Comparison of ENCODE assay signal across 16 mouse cellular contexts in genomic region chr12:85979996-85980395, GRCm38 (mm10).
DNase-seq lines count a peak whose midpoint lies in the region; ATAC-seq and TF ChIP-seq lines count a peak whose summit lies in the region.
"Had no signal": no experiment of that assay in that cellular context is flagged by ENCODE, and none has a peak within 500 bp of the region (broad histone marks: within the 10 kb centered on the region; RNA-seq: fewer than 3 reads in every experiment).

No protein-coding gene starts in this region.

- dilution Hi-C loops in CH12.LX (cut with MboI; ENCODE audit: extremely low pct_ligation_motif_present, extremely low pct_unique_long_range_greater_than_20kb, low sequenced_read_pairs): no loop called here

- TF ChIP-seq CTCF in CH12.LX (conservative IDR thresholded peaks at IDR 0.05 in 1 of 2, IDR thresholded peaks at IDR 0.05 in 1 of 2; ENCODE audit: low read depth in 2 of 2, low read length in 2 of 2): no peak

- peak overlapping the region; percentile 35; the same call in 1 of the 2 replicates for H3K27ac ChIP-seq in heart, embryonic 16.5 days (ENCODE audit: low read length)
- H3K27ac ChIP-seq in CH12.LX (ENCODE audit: insufficient read depth, low read depth): no peak overlapping the region
- H3K27ac ChIP-seq: liver, embryonic 13.5 days had no signal

- no peaks in the 10 kb centered on the region for H3K27me3 ChIP-seq in heart, embryonic 16.5 days (ENCODE audit: control insufficient read depth, insufficient read depth, low read length)
- no peaks in the 10 kb centered on the region for H3K27me3 ChIP-seq in CH12.LX (replicated peaks)
- H3K27me3 ChIP-seq: heart, embryonic 12.5 days; liver, embryonic 13.5 days had no signal

- H3K4me1 ChIP-seq in heart, embryonic 16.5 days (ENCODE audit: control insufficient read depth, insufficient read depth, low read length): no peaks in the 10 kb centered on the region
- H3K4me1 ChIP-seq in CH12.LX (ENCODE audit: control insufficient read depth in 1 of 2, insufficient read depth in 2 of 2): peaks cover 7 to 20% of the 10 kb centered on the region in 2 experiments
- H3K4me1 ChIP-seq: liver, embryonic 13.5 days had no signal

- no peak overlapping the region for H3K4me3 ChIP-seq in heart, embryonic 16.5 days (ENCODE audit: low read length)
- no peak overlapping the region for H3K4me3 ChIP-seq in CH12.LX (replicated peaks in 1 of 3; ENCODE audit: low read depth in 2 of 3, low read length in 2 of 3, poor library complexity in 1 of 3)
- H3K4me3 ChIP-seq: heart, embryonic 12.5 days; liver, embryonic 13.5 days had no signal

- TF ChIP-seq EP300 in CH12.LX (IDR thresholded peaks at IDR 0.05; ENCODE audit: low read length): peak; percentile 97

- no peak for ATAC-seq in heart, embryonic 16.5 days (replicated peaks; ENCODE audit: extremely low read depth, insufficient read depth, low FRiP score)
- peak; percentile 76 for ATAC-seq in megakaryocyte progenitor cell, adult 5-6 weeks (replicated peaks; ENCODE audit: poor library complexity)
- ATAC-seq: CD4-positive, CD25-positive, alpha-beta regulatory T cell, adult 4 months; midbrain, embryonic 16.5 days had no signal

- no peak for TF ChIP-seq POLR2A in CH12.LX (IDR thresholded peaks at IDR 0.05; ENCODE audit: low read depth, low read length)

- H3K9ac ChIP-seq in heart, embryonic 16.5 days (ENCODE audit: low read length): no peak overlapping the region
- no peak overlapping the region for H3K9ac ChIP-seq in CH12.LX (ENCODE audit: insufficient read depth, low read depth)
- H3K9ac ChIP-seq: heart, embryonic 12.5 days; liver, embryonic 13.5 days had no signal

- in situ Hi-C loops in CH12.LX (cut with MboI; ENCODE audit: low pct_ligation_motif_present, low pct_unique_long_range_greater_than_20kb, low sequenced_read_pairs): no loop called here

- H3K79me2 ChIP-seq in CH12.LX (replicated peaks; ENCODE audit: control insufficient read depth, extremely low read depth, insufficient read depth, poor library complexity, severe bottlenecking): no peaks in the 10 kb centered on the region

- no peak overlapping the region for H3K4me2 ChIP-seq in heart, embryonic 16.5 days (ENCODE audit: low read depth, low read length)
- H3K4me2 ChIP-seq in CH12.LX (ENCODE audit: insufficient read depth, low read depth, poor library complexity, severe bottlenecking): peak overlapping the region; percentile 16; the same call in 1 of the 2 replicates
- H3K4me2 ChIP-seq: heart, embryonic 12.5 days; liver, embryonic 13.5 days had no signal

- H3K9me3 ChIP-seq in heart, embryonic 16.5 days (replicated peaks; ENCODE audit: control insufficient read depth, low read length): no peaks in the 10 kb centered on the region
- H3K9me3 ChIP-seq in CH12.LX (replicated peaks; ENCODE audit: low read length): no peaks in the 10 kb centered on the region
- H3K9me3 ChIP-seq: heart, embryonic 12.5 days; liver, embryonic 13.5 days had no signal

- no peak for DNase-seq in heart, postnatal 4 days
- DNase-seq in CH12.LX (ENCODE audit: extremely low read depth): peak; percentile 81
- DNase-seq in brain, adult 2 months (ENCODE audit: low read depth, low spot score): peak; percentile 57
- no peak for DNase-seq in adrenal gland, postnatal 25 days
- no peak for DNase-seq in kidney, postnatal 4 days
- DNase-seq: adrenal gland, adult 2 months; cerebellum, adult 18-20 months; gastrocnemius, postnatal 36 days; left cerebral cortex, postnatal 4 days; liver, embryonic 13.5 days; thymus, postnatal 25 days had no signal

- TF ChIP-seq RAD21 in CH12.LX (IDR thresholded peaks at IDR 0.05; ENCODE audit: low read depth, low read length): no peak

- 73% methylated on average over 5 of the region's 5 CpGs for WGBS in heart, embryonic 16.5 days

- H3K36me3 ChIP-seq in heart, embryonic 16.5 days (ENCODE audit: control insufficient read depth, insufficient read depth): no peaks in the 10 kb centered on the region
- H3K36me3 ChIP-seq in CH12.LX (replicated peaks in 1 of 2; ENCODE audit: control insufficient read depth in 1 of 2, insufficient read depth in 1 of 2, low read length in 1 of 2): peaks cover 0 to 8% of the 10 kb centered on the region in 2 experiments
- H3K36me3 ChIP-seq: heart, embryonic 12.5 days; liver, embryonic 13.5 days had no signal

TF ChIP-seq in CH12.LX, 34 proteins besides CTCF, POLR2A, EP300 and RAD21:
- TF ChIP-seq HCFC1 (IDR thresholded peaks at IDR 0.05; ENCODE audit: low read depth, low read length) (peak; percentile 25; the same call in 1 of the 2 replicates), MAFK (IDR thresholded peaks at IDR 0.05; ENCODE audit: insufficient replicate concordance, low read length) (peak; percentile 79), GABPA (IDR thresholded peaks at IDR 0.05; ENCODE audit: insufficient replicate concordance, low read depth, low read length) (no peak), BHLHE40 (IDR thresholded peaks at IDR 0.05; ENCODE audit: low read depth, low read length) (peak; percentile 86), JUN (IDR thresholded peaks at IDR 0.05; ENCODE audit: insufficient read depth, low read depth, low read length) (peak; percentile 84), ZMIZ1 (IDR thresholded peaks at IDR 0.05; ENCODE audit: low read depth, low read length) (no peak), USF1 (IDR thresholded peaks at IDR 0.05; ENCODE audit: low read depth, low read length) (no peak), CHD2 (IDR thresholded peaks at IDR 0.05; ENCODE audit: low read length) (peak; percentile 61; the same call in 1 of the 2 replicates), ELF1 (IDR thresholded peaks at IDR 0.05; ENCODE audit: low read depth, low read length) (no peak), IRF4 (IDR thresholded peaks at IDR 0.05; ENCODE audit: low read depth, low read length) (peak; percentile 96), MEF2A (IDR thresholded peaks at IDR 0.05; ENCODE audit: borderline replicate concordance, low read depth, low read length) (peak; percentile 96), MAZ (IDR thresholded peaks at IDR 0.05; ENCODE audit: low read depth, low read length) (peak; percentile 38; the same call in 1 of the 2 replicates), ZC3H11A (IDR thresholded peaks at IDR 0.05; ENCODE audit: low read depth, low read length) (no peak), JUND (conservative IDR thresholded peaks at IDR 0.05; ENCODE audit: low read depth, low read length) (peak; percentile 89), MAX (IDR thresholded peaks at IDR 0.05; ENCODE audit: low read length) (peak; percentile 59), RCOR1 (conservative IDR thresholded peaks at IDR 0.05; ENCODE audit: low read depth, low read length) (peak; percentile 94), USF2 (conservative IDR thresholded peaks at IDR 0.05; ENCODE audit: low read depth, low read length) (0 out of 2 replicates have a peak, but pooled peaks have one; percentile 10), MYC (IDR thresholded peaks at IDR 0.05; ENCODE audit: low read depth, low read length) (0 out of 2 replicates have a peak, but pooled peaks have one; percentile 45), TCF12 (IDR thresholded peaks at IDR 0.05; ENCODE audit: low read depth, low read length) (peak; percentile 36; the same call in 1 of the 2 replicates), ETS1 (conservative IDR thresholded peaks at IDR 0.05; ENCODE audit: low read depth, low read length) (peak; percentile 91), TBP (conservative IDR thresholded peaks at IDR 0.05; ENCODE audit: low read depth, low read length) (0 out of 2 replicates have a peak, but pooled peaks have one; percentile 21)

Comparison
In these comparisons a context has a peak if more than half of its experiments do, and no peak if none do; other contexts are left out.
1. DNase-seq: peak in CH12.LX (single experiment) and brain, adult 2 months (single experiment); none in heart, postnatal 4 days (single experiment), adrenal gland, postnatal 25 days (single experiment) and kidney, postnatal 4 days (0 of 2).